Mouse (Mus musculus): ENCODE measurements around the gene Syn3. TPM values are rescaled to one million over a fixed set of nuclear protein-coding genes. Genes with fewer than 3 reads are reported as not detected.
A peak's percentile ranks its signal among the peaks of the same experiment; 100 is the strongest.
"Not testable (repeated sequence)": the region's sequence is repeated elsewhere in the genome, so short reads cannot be mapped to it uniquely, and the experiment has no call there.

Syn3 gene
- polyA plus RNA-seq, 1 experiment from 2014 or later: 3.7 TPM

- no peaks in the 10 kb centered on the region for H3K27me3 ChIP-seq (replicated peaks; ENCODE audit: control insufficient read depth, insufficient read depth, low read length)
- no peak overlapping the region for H3K4me2 ChIP-seq (ENCODE audit: low read length)
- H3K36me3 ChIP-seq (ENCODE audit: control insufficient read depth, insufficient read depth, low read length): no peaks in the 10 kb centered on the region
- H3K9ac ChIP-seq (ENCODE audit: low read length): no peak overlapping the region
- 34% methylated on average over 3 of the region's 3 CpGs for whole genome bisulfite sequencing
- H3K4me3 ChIP-seq (ENCODE audit: low read depth, low read length): no peak overlapping the region
- H3K4me1 ChIP-seq (replicated peaks; ENCODE audit: control insufficient read depth, insufficient read depth, low read length): no peaks in the 10 kb centered on the region
- ATAC-seq (replicated peaks; ENCODE audit: low FRiP score, low TSS enrichment, low read depth) (no peak), DNase-seq (ENCODE audit: low spot score) (no peak)
- H3K9me3 ChIP-seq (ENCODE audit: control insufficient read depth, low read length): no peaks in the 10 kb centered on the region
- H3K27ac ChIP-seq (ENCODE audit: low read depth): no peak overlapping the region
Observed at GRCm38 (mm10) chr10:86441765-86442164, 56.9 kb downstream of the Syn3 start.

- Histone ChIP-seq H3K36me3 (ENCODE audit: control insufficient read depth, insufficient read depth, low read length) (no peaks in the 10 kb centered on the region), H3K9ac (ENCODE audit: low read length) (no peak overlapping the region), H3K9me3 (ENCODE audit: control insufficient read depth, low read length) (no peaks in the 10 kb centered on the region), H3K4me2 (ENCODE audit: low read length) (no peak overlapping the region), H3K27ac (ENCODE audit: low read depth) (no peak overlapping the region), H3K4me1 (replicated peaks; ENCODE audit: control insufficient read depth, insufficient read depth, low read length) (no peaks in the 10 kb centered on the region), H3K27me3 (replicated peaks; ENCODE audit: control insufficient read depth, insufficient read depth, low read length) (no peaks in the 10 kb centered on the region), H3K4me3 (ENCODE audit: low read depth, low read length) (no peak overlapping the region)
- 88% methylated on average over 4 of the region's 4 CpGs for WGBS
- no peak for ATAC-seq (replicated peaks; ENCODE audit: low FRiP score, low TSS enrichment, low read depth)
- no peak for DNase-seq (ENCODE audit: low spot score)
Observed at GRCm38 (mm10) chr10:86439640-86440039, 59.1 kb downstream of the Syn3 start.

- WGBS: 83% methylated on average over 11 of the region's 11 CpGs
- DNase-seq (ENCODE audit: low spot score) (no peak), ATAC-seq (replicated peaks; ENCODE audit: low FRiP score, low TSS enrichment, low read depth) (no peak)
- no peaks in the 10 kb centered on the region for H3K4me1 ChIP-seq (replicated peaks; ENCODE audit: control insufficient read depth, insufficient read depth, low read length)
- no peak overlapping the region for H3K4me2 ChIP-seq (ENCODE audit: low read length)
- H3K36me3 ChIP-seq (ENCODE audit: control insufficient read depth, insufficient read depth, low read length): no peaks in the 10 kb centered on the region
- H3K9ac ChIP-seq (ENCODE audit: low read length): no peak overlapping the region
- H3K27me3 ChIP-seq (replicated peaks; ENCODE audit: control insufficient read depth, insufficient read depth, low read length): no peaks in the 10 kb centered on the region
- H3K27ac ChIP-seq (ENCODE audit: low read depth): no peak overlapping the region
- no peak overlapping the region for H3K4me3 ChIP-seq (ENCODE audit: low read depth, low read length)
- no peaks in the 10 kb centered on the region for H3K9me3 ChIP-seq (ENCODE audit: control insufficient read depth, low read length)
Observed at GRCm38 (mm10) chr10:86437294-86437693, 61.4 kb downstream of the Syn3 start.

GRCm38 (mm10) chr10:86435006-86435405, 63.7 kb downstream of the Syn3 start:
- H3K27me3 ChIP-seq (replicated peaks; ENCODE audit: control insufficient read depth, insufficient read depth, low read length); H3K27ac ChIP-seq (ENCODE audit: low read depth); H3K4me2 ChIP-seq (ENCODE audit: low read length); H3K4me3 ChIP-seq (ENCODE audit: low read depth, low read length); DNase-seq (ENCODE audit: low spot score); H3K9me3 ChIP-seq (ENCODE audit: control insufficient read depth, low read length); H3K4me1 ChIP-seq (replicated peaks; ENCODE audit: control insufficient read depth, insufficient read depth, low read length); H3K36me3 ChIP-seq (ENCODE audit: control insufficient read depth, insufficient read depth, low read length); H3K9ac ChIP-seq (ENCODE audit: low read length); ATAC-seq (replicated peaks; ENCODE audit: low FRiP score, low TSS enrichment, low read depth): not testable (repeated sequence)
- 67% methylated on average over 4 of the region's 4 CpGs for WGBS

GRCm38 (mm10) chr10:86429651-86430050, 69.0 kb downstream of the Syn3 start:
- Histone ChIP-seq H3K9ac (ENCODE audit: low read length) (no peak overlapping the region), H3K4me3 (ENCODE audit: low read depth, low read length) (no peak overlapping the region), H3K9me3 (ENCODE audit: control insufficient read depth, low read length) (0 out of 2 replicates have a peak, but pooled peaks cover 3% of the 10 kb centered on the region), H3K27me3 (replicated peaks; ENCODE audit: control insufficient read depth, insufficient read depth, low read length) (no peaks in the 10 kb centered on the region), H3K36me3 (ENCODE audit: control insufficient read depth, insufficient read depth, low read length) (no peaks in the 10 kb centered on the region), H3K4me2 (ENCODE audit: low read length) (no peak overlapping the region), H3K4me1 (replicated peaks; ENCODE audit: control insufficient read depth, insufficient read depth, low read length) (peaks cover 14% of the 10 kb centered on the region), H3K27ac (ENCODE audit: low read depth) (no peak overlapping the region)
- WGBS: 80% methylated on average over 3 of the region's 3 CpGs
- DNase-seq (ENCODE audit: low spot score): no peak
- ATAC-seq (replicated peaks; ENCODE audit: low FRiP score, low TSS enrichment, low read depth): no peak

GRCm38 (mm10) chr10:86427956-86428355, 70.7 kb downstream of the Syn3 start:
- no peak for ATAC-seq (replicated peaks; ENCODE audit: low FRiP score, low TSS enrichment, low read depth)
- WGBS: 74% methylated on average over 2 of the region's 2 CpGs
- no peaks in the 10 kb centered on the region for H3K27me3 ChIP-seq (replicated peaks; ENCODE audit: control insufficient read depth, insufficient read depth, low read length)
- H3K9me3 ChIP-seq (ENCODE audit: control insufficient read depth, low read length): 0 out of 2 replicates have a peak, but pooled peaks cover 3% of the 10 kb centered on the region
- no peak overlapping the region for H3K4me3 ChIP-seq (ENCODE audit: low read depth, low read length)
- DNase-seq (ENCODE audit: low spot score): no peak
- peaks cover 14% of the 10 kb centered on the region for H3K4me1 ChIP-seq (replicated peaks; ENCODE audit: control insufficient read depth, insufficient read depth, low read length)
- no peak overlapping the region for H3K27ac ChIP-seq (ENCODE audit: low read depth)
- no peak overlapping the region for H3K9ac ChIP-seq (ENCODE audit: low read length)
- H3K36me3 ChIP-seq (ENCODE audit: control insufficient read depth, insufficient read depth, low read length): no peaks in the 10 kb centered on the region
- no peak overlapping the region for H3K4me2 ChIP-seq (ENCODE audit: low read length)

GRCm38 (mm10) chr10:86425690-86426530, 72.8 kb downstream of the Syn3 start:
- Histone ChIP-seq H3K27me3 (replicated peaks; ENCODE audit: control insufficient read depth, insufficient read depth, low read length) (no peaks in the 10 kb centered on the region), H3K9ac (ENCODE audit: low read length) (no peak overlapping the region), H3K4me2 (ENCODE audit: low read length) (no peak overlapping the region), H3K27ac (ENCODE audit: low read depth) (peak overlapping the region; percentile 47; the same call in 1 of the 2 replicates), H3K4me3 (ENCODE audit: low read depth, low read length) (no peak overlapping the region), H3K36me3 (ENCODE audit: control insufficient read depth, insufficient read depth, low read length) (no peaks in the 10 kb centered on the region), H3K4me1 (replicated peaks; ENCODE audit: control insufficient read depth, insufficient read depth, low read length) (peaks cover 14% of the 10 kb centered on the region), H3K9me3 (ENCODE audit: control insufficient read depth, low read length) (0 out of 2 replicates have a peak, but pooled peaks cover 3% of the 10 kb centered on the region)
- DNase-seq (ENCODE audit: low spot score) (no peak), ATAC-seq (replicated peaks; ENCODE audit: low FRiP score, low TSS enrichment, low read depth) (peak; percentile 32; the same call in 1 of the 2 replicates)
- WGBS: 22% methylated on average over 10 of the region's 10 CpGs

GRCm38 (mm10) chr10:86421731-86422370, 76.8 kb downstream of the Syn3 start:
- Histone ChIP-seq H3K36me3 (ENCODE audit: control insufficient read depth, insufficient read depth, low read length) (no peaks in the 10 kb centered on the region), H3K9ac (ENCODE audit: low read length) (no peak overlapping the region), H3K4me1 (replicated peaks; ENCODE audit: control insufficient read depth, insufficient read depth, low read length) (peaks cover 14% of the 10 kb centered on the region), H3K27ac (ENCODE audit: low read depth) (no peak overlapping the region), H3K9me3 (ENCODE audit: control insufficient read depth, low read length) (0 out of 2 replicates have a peak, but pooled peaks cover 3% of the 10 kb centered on the region), H3K4me2 (ENCODE audit: low read length) (no peak overlapping the region), H3K4me3 (ENCODE audit: low read depth, low read length) (no peak overlapping the region), H3K27me3 (replicated peaks; ENCODE audit: control insufficient read depth, insufficient read depth, low read length) (no peaks in the 10 kb centered on the region)
- ATAC-seq (replicated peaks; ENCODE audit: low FRiP score, low TSS enrichment, low read depth) (no peak), DNase-seq (ENCODE audit: low spot score) (no peak)
- WGBS: 80% methylated on average over 3 of the region's 3 CpGs
